Mouse (Mus musculus) thymus, adult 2 months (tissue): ENCODE data around the gene Atxn1. TPM values are rescaled to one million over a fixed set of nuclear protein-coding genes. Genes with fewer than 3 reads are reported as not detected.

Source experiments
- DNase-seq: peaks from one replicate; pipeline ENCODE4 v3.0.0; 2021
- H3K27ac ChIP-seq: fragments of 200-500 bp; 2 replicates; pipeline ENCODE4 v1.5.1; 2012; ENCODE audit warnings: low read length, control low read depth; ENCODE audit not compliant: control insufficient read depth, insufficient read depth
- H3K27me3 ChIP-seq: fragments of 200-500 bp; 2 replicates; pipeline ENCODE4 v1.6.1; 2012; ENCODE audit warnings: mild to moderate bottlenecking, low read length, moderate library complexity, mixed read lengths; ENCODE audit not compliant: control insufficient read depth, insufficient read depth
- H3K36me3 ChIP-seq: fragments of 200-500 bp; 2 replicates; pipeline ENCODE4 v1.6.1; 2012; ENCODE audit warnings: mild to moderate bottlenecking, low read length, moderate library complexity; ENCODE audit not compliant: control insufficient read depth, insufficient read depth
- H3K4me1 ChIP-seq: fragments of 200-500 bp; replicated peaks from 2 replicates; pipeline ENCODE4 v1.6.1; 2012; ENCODE audit warnings: low read length; ENCODE audit not compliant: control insufficient read depth, insufficient read depth
- H3K4me3 ChIP-seq: fragments of 200-500 bp; 2 replicates; pipeline ENCODE4 v1.5.1; 2012; ENCODE audit warnings: mild to moderate bottlenecking, low read length, control low read depth, moderate library complexity; ENCODE audit not compliant: control insufficient read depth, insufficient read depth
- CTCF ChIP-seq: fragments of 200-500 bp; IDR thresholded peaks from 2 replicates; pipeline ENCODE4 v1.5.1; 2012; ENCODE audit warnings: mild to moderate bottlenecking, control low read depth, low read length, moderate library complexity, borderline replicate concordance; ENCODE audit not compliant: control insufficient read depth, poor library complexity, insufficient read depth; ENCODE audit errors: extremely low read depth
- POLR2A ChIP-seq: fragments of 200-500 bp; IDR thresholded peaks from 2 replicates; pipeline ENCODE4 v1.6.1; 2012; ENCODE audit warnings: mild to moderate bottlenecking, low read length, control low read depth, moderate library complexity; ENCODE audit not compliant: control insufficient read depth, poor library complexity, insufficient read depth; ENCODE audit errors: extremely low read depth
- WGBS: fragments of 180-500 bp; shearing (Covaris S2); methylation state at CpG from one replicate; pipeline ENCODE4 v1.1.7; 2018; 5-methylcytosine and 5-hydroxymethylcytosine counted together
- polyA plus RNA-seq: library from polyadenylated mRNA; depleted of rRNA; stranded (reverse); fragments of >200 nt; gene quantifications from 2 replicates; pipeline ENCODE4 v1.2.3, GENCODE M21; 2012

The Atxn1 gene
- polyA plus RNA-seq, 1 experiment = 13.5 TPM

DNA sequence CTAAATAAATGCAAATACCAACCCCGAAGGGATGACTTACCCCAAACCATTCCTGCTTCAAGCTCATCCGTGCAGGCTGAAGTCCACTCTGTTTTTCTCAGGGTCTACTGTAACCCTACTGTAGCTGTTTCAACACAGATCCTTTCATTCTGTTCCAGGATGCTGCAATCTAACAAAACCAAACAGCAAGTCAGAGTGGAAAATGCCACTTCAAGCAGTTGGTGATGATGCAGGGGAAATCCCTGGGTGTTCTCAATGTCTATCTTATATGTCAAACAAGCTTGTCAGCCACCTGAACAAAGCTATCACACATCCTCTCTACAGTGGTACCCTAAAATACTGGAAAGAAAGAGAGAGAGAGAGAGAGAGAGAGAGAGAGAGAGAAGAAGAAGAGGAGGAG lies 112.5 kb downstream of the Atxn1 start:
- H3K4me3 ChIP-seq = no peak overlapping the region
- H3K27ac ChIP-seq = no peak overlapping the region
- H3K36me3 ChIP-seq = no peaks in the 10 kb centered on the region
- 85% methylated on average over 2 of the region's 2 CpGs for WGBS
- H3K4me1 ChIP-seq = peaks cover 9% of the 10 kb centered on the region
- no peaks in the 10 kb centered on the region for H3K27me3 ChIP-seq
- TF ChIP-seq POLR2A (no peak), CTCF (no peak)
- peak; percentile 27 for DNase-seq

DNA sequence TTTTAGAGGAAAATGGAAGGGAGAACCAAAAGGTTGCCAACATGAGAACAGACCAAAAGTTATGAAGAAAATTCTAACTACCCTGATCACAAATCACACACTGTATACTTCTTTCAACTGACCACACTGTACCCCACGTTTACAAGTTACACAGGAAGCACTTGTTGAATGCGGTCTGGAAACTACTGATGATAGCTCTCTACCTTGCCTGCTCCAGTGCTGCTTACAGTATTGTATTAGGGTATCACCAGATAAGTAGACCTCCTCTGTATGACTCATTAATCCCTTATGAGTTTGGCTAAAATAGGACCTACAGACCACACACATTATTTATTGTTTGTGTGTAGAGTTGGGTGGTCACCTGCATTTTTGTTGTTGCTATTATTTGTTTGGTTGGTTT lies 113.1 kb downstream of the Atxn1 start:
- TF ChIP-seq POLR2A (no peak), CTCF (no peak)
- DNase-seq = no peak
- Histone ChIP-seq H3K36me3 (no peaks in the 10 kb centered on the region), H3K27ac (no peak overlapping the region), H3K4me1 (peaks cover 9% of the 10 kb centered on the region), H3K27me3 (no peaks in the 10 kb centered on the region), H3K4me3 (no peak overlapping the region)
- WGBS = 43% methylated on average over 2 of the region's 2 CpGs

DNA sequence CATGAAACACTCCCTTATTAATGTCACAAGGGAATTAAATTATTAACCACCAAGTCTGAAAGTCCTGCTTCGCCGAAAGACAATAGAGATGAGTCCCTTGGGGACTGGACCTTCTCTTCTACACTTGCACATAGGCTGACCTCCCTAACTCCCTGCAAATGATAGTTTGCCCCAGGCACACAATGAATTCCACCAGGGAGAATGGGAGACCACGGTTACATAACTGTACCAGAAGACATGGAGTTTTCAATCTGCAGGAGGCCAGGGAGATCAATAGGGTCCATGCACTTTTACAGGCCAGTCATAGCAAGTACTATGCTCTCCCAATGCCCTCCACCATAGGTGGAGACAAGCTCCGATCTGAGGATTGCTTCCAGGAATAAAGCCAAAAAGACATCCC lies 113.7 kb downstream of the Atxn1 start:
- TF ChIP-seq POLR2A (no peak), CTCF (no peak)
- Histone ChIP-seq H3K4me3 (no peak overlapping the region), H3K27me3 (no peaks in the 10 kb centered on the region), H3K36me3 (no peaks in the 10 kb centered on the region), H3K4me1 (peaks cover 11% of the 10 kb centered on the region), H3K27ac (no peak overlapping the region)
- 95% methylated on average over 4 of the region's 4 CpGs for WGBS
- DNase-seq = no peak

DNA sequence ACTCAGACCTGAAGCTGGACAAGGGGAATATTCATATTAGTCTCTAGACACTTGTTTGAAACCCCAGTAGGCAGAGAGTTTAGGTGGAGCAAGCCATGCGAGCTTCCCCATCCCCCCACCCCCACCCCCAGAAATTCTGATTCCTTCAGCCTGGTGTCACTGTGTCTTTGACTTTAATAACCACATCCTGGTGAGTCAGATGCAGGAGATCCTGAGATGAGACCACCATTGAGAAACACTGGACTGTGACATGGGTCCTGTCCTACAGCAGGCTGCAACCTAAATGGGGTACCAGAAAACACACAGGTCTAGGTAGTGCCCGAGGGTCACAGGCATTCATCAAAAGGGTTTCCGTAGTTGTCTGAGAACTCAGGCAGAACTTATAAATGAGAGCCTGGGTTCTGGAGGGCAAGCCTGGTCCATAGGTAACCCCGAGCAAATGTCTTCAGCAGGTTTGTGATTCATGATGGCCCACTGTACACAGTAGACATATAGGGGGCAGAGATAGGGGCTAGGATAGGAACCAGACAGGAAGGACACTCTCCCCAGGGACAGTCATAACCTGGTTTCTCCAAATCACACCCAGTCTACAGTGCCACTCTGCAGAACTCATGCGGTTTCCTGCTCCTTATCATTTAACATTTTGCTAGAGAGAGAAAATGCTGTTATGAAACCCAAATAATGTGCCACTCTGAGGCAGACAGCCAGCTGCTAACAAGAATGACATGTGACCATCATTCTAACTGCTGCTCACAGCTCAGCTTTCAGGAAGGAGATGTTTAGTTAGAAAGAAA lies 114.4 kb downstream of the Atxn1 start:
- Histone ChIP-seq H3K27me3 (no peaks in the 10 kb centered on the region), H3K4me1 (peaks cover 11% of the 10 kb centered on the region), H3K4me3 (no peak overlapping the region), H3K36me3 (no peaks in the 10 kb centered on the region), H3K27ac (no peak overlapping the region)
- WGBS = 18% methylated on average over 5 of the region's 5 CpGs
- no peak for DNase-seq
- TF ChIP-seq POLR2A (no peak), CTCF (no peak)

DNA sequence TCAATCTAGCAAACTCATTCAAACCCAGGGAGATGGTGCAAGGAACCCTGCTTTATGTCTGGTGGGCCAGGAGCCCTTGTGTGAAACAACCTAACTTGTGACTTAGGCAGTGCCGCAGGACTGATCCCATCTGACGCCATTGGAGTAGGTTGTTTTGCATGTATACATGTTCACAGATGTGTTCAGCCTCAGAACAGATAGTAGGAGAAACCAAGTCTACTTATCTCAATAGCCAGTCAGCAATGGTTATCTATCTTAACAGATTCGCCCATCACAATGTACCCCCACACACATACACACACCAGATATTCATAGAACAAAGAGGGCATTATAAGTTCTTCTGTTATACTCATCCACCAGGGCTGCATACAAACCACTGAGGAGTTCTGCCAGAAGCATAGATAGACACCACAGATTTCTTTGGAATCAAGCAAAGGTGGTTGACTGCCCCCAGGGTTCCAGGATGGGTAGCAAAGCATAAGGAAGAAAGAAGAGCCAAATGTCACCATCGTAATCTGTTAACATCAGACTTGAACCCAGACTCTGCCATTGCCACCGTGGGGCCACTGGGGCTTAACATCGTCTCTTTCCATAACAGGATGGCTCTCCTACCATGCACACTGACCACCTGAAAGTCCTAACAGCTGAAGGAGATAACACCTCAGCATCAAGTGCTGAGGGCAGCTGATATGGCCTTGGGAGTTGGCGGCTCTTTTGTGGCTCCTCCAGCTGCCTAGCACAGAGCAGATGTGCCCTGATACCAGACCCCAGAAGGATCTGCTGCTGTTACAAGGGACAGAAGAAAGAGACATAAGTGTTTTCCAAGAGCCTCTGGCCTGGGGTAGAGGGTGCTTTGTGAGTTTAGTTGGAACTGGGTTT lies 115.4 kb downstream of the Atxn1 start:
- Histone ChIP-seq H3K27ac (no peak overlapping the region), H3K36me3 (no peaks in the 10 kb centered on the region), H3K4me3 (no peak overlapping the region), H3K4me1 (peaks cover 11% of the 10 kb centered on the region), H3K27me3 (no peaks in the 10 kb centered on the region)
- WGBS = 90% methylated on average over 7 of the region's 7 CpGs
- no peak for TF ChIP-seq CTCF
- TF ChIP-seq POLR2A = no peak
- no peak for DNase-seq

DNA sequence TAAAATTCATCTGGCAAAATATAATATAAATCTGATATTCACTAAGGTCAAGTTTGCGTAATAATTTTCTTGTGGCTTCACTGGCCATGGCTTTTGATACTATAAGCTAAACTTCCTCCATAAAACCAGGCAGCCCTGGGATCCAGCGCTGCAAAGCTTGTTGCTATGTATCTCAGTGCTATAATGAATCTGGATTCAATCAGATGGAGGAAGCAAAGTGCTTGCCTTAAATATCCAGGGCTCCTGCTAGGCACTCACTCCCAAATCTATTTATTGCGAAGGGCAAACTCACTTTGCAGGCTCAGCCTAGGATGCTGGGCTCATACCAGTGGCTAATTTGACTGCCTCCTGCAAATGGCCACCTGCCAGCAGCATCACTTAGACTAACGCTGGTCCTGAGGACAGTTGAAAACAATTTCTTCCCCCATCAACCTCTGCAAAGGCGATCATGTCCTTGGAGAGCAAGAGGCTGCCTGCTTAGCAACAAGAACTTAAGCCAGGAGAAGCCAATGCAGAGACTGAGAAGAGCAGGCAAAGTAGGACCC lies 122.2 kb downstream of the Atxn1 start:
- H3K4me1 ChIP-seq = peaks cover 3% of the 10 kb centered on the region; the same call in 1 of the 2 replicates
- no peak overlapping the region for H3K27ac ChIP-seq
- no peaks in the 10 kb centered on the region for H3K36me3 ChIP-seq

More for the DNA sequence above, 122.2 kb downstream of the Atxn1 start:
- Histone ChIP-seq H3K4me3 (no peak overlapping the region), H3K27me3 (no peaks in the 10 kb centered on the region)
- no peak for TF ChIP-seq POLR2A
- TF ChIP-seq CTCF = no peak
- no peak for DNase-seq
- WGBS = 97% methylated on average over 5 of the region's 5 CpGs
